Mouse (Mus musculus): Measurements from ENCODE around the gene Best3. TPM values are rescaled to one million over a fixed set of nuclear protein-coding genes. Genes with fewer than 3 reads are reported as not detected.
"Not testable (repeated sequence)": the region's sequence is repeated elsewhere in the genome, so short reads cannot be mapped to it uniquely, and the experiment has no call there.

Best3 gene
- total RNA-seq, 2 experiments from 2014 or later = not detected

DNA sequence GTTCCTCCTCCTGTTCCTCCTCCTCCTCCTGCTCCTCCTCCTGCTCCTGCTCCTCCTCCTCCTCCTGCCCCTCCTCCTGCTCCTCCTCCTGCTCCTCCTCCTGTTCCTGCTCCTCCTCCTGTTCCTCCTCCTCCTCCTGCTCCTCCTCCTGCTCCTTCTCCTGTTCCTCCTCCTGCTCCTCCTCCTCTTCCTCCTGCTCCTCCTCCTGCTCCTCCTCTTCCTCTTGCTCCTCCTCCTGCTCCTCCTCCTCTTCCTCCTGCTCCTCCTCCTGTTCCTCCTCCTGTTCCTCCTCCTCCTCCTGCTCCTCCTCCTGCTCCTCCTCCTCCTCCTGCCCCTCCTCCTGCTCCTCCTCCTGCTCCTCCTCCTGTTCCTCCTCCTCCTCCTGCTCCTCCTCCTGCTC lies 39.7 kb downstream of the Best3 start:
- not testable (repeated sequence) for ATAC-seq (replicated peaks; ENCODE audit: poor library complexity)

DNA sequence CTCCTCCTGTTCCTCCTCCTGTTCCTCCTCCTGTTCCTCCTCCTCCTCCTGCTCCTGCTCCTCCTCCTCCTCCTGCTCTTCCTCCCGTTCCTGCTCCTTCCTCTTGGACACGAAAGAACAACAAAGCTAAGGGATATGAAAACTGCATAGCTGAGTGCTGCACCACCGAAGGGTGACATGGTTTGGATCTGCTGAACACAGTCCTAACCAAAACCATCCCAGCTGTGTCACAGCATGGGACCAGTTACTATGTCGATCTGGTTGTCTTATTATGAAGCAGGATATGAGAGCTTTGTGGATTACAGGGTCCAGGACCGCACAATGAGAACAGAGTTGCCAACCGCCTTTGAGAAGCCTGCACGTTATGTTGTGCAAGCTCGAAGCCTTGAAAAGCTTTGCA lies 40.1 kb downstream of the Best3 start:
- ATAC-seq (replicated peaks; ENCODE audit: poor library complexity) = peak; percentile 59

DNA sequence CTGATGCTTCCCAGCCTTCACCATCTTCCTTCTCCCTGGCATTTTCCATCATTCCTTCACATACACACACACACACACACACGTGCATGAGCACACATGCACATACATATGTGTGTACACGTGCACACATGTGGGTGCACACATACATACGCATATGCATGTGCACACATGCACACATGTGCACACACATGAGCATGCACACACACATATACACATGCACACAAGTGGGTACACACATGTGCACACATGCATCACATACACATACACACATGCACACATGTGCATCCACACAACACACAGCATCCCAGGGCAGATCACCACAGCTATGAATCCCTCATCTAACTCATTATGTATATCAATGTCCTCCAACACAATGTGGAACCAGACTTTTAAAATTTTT lies 45.0 kb downstream of the Best3 start:
- no peak for ATAC-seq (replicated peaks; ENCODE audit: poor library complexity)

DNA sequence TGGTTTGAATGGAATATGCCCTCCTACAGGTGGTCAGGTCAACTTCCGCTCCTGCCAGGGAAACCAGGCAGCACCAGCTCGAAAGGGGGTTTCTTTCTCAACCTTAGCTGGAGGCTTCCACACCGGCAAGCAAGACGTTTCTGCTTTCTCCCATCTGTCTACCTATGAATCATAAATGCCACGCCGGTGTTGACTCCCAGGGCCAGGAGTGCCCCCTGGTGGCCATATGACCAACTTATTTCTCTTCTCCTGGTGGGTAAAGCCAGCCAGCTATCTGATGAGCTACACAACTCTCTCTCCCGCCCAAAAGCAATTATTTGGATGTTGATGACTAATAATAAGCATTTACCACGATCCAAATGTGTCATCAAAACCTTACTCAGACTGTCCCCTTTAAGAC lies 47.7 kb downstream of the Best3 start:
- peak; percentile 99 for ATAC-seq (replicated peaks; ENCODE audit: poor library complexity)

DNA sequence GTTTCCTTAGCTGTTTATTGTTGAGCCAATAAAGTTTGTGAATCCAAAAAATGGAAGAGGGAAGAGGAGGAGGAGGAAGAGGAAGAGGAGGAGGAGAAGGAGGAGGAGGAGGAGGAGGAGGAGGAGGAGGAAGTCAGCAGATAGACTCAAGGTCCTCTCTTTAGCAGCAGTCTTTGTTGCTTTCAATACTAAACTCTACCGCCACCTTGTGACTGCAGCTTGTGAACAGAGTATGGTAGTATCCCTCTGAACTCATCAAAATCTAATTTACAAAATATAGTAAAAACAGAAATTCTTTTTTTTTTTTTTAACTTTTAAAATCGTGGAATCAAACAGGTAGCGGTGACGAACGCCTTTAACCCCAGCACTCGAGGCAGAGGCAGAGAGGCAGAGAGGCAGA lies 54.2 kb downstream of the Best3 start:
- peak; percentile 63 for ATAC-seq (replicated peaks; ENCODE audit: poor library complexity)

DNA sequence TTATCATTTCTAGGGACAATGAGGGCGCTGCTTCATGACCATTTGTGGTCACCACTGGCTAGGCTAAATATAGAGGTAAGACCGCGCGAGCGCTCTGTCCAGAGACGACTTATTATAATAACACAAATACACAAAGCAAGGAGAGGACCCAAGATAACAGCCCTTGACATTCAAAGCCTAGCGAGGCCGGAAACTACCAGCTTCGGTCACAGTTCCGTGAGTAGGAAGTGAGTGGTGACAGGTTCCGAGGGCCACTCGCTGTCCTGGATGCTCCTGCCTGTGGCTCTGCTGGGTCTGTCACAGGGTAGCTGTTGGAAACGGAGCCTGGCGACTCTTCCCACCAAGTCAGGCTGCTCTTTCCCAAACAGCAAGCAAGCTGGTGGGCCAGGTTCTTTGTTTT lies 56.2 kb downstream of the Best3 start:
- no peak for ATAC-seq (replicated peaks; ENCODE audit: poor library complexity)

DNA sequence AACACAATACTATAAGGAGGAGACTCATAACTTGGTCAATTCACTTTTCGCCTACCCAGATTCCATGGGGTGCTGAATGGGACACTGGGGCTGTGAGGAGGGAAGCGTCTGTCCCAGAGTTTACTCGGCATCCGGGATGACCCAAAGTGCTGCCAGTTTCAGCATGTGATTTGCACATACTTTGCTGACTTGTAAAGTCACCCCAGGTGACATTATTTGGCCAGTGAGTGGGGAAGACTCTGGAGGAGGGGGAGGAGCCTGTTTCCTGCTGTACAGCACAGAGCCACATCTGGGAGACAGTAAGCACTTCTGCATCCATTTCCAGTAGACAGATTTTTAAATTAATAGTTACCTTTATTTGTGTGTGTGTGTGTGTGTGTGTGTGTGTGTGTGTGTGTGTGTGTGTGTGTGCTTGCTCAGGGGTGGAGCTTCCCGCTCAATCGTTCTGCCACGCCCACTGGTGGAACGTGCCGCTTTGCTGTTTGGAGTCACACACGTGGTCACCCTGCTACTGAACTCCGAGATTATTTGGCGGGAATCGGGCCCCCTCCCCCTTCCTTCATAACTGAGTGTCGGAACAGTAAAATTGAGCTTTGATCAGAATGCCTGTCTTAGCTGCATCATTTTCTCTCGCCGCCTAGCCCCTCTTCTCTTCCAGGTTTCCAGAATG lies 57.5 kb downstream of the Best3 start:
- peak; percentile 57 for ATAC-seq (replicated peaks; ENCODE audit: poor library complexity)

DNA sequence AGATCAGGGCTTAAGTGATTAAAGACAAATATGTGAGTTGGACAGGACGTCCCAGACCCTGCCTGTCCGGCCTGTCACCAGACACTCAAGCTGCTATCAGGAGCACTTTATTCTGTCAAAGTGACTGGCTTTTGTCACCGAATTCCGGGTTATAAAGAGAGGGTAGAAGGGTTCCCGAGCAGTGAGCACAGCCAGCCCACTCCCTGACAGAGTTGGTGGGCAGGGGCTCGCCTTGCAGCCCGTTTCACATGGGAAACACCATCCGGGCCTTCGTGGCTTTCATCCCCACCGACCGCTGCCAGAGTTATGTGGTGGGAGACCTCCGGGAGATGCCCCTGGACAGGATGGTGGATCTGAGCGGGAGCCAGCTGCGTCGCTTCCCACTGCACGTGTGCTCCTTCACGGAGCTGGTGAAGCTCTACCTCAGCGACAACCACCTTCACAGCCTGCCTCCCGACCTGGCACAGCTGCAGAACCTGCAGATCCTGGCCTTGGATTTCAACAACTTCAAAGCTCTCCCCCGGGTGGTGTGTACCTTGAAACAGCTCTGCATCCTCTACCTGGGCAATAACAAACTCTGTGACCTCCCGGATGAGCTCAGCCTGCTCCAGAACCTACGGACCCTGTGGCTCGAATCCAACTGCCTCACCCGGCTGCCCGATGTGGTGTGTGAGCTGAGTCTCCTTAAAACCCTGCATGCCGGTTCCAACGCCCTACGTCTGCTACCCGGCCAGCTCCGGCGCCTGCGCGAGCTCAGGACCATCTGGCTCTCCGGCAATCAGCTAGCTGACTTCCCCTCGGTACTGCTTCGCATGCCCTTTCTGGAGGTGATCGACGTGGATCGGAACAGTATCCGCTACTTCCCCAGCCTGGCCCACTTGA lies 59.3 kb downstream of the Best3 start, which contains the start of gene Lrrc10:
Gene Lrrc10 (plus strand): TSS at position 167 of the 882 bp plus-strand sequence.
- ATAC-seq (replicated peaks; ENCODE audit: poor library complexity) = peak; percentile 29; the same call in 1 of the 2 replicates

DNA sequence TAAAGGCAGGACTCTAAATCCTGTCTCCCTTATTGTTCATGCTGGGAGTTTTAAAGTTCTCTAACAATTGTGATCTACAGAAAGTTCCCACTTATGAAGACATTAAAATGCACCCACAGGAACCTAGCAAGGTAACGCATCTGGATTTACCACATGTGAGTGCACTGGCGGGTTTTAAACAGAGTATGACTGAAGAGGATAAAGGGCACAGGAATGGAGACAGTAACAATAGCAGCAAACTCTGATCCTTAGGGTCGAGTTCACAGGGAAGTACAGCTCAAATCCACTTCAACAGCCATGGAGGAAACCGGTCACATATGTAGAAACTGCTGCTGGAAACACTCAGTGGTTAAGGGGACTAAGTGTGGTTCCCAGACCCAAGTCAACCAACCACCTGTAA lies 63.1 kb downstream of the Best3 start:
- ATAC-seq (replicated peaks; ENCODE audit: poor library complexity) = no peak

DNA sequence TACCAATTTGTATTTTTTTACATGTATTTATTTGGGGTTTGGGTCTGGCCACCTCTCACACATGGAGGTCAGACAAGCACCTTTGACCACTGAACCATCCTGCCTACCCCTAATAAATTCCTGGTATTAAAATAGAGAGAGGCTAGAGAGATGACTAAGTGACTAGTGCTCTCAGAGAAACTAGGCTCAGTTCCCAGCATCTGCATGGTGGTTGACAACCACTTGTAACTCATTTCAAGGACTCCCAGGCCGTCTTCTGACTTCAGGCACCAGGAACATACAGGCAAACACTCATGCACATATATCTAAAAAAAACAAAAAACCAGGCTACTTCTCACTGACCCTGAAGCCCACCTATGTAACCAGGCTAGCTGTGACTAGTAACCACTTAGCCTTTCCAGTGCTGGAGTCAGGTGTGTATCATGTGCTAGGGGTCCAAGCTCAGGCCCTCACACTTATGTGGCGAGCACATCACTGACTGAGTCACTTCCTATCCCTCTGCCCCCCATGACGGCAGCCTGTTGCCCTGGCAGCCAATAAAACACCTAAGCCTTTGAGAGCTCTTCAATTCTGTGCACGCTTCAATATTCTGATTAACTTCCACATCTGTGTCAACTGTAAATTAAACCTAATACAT lies 64.0 kb downstream of the Best3 start:
- ATAC-seq (replicated peaks; ENCODE audit: poor library complexity) = no peak

DNA sequence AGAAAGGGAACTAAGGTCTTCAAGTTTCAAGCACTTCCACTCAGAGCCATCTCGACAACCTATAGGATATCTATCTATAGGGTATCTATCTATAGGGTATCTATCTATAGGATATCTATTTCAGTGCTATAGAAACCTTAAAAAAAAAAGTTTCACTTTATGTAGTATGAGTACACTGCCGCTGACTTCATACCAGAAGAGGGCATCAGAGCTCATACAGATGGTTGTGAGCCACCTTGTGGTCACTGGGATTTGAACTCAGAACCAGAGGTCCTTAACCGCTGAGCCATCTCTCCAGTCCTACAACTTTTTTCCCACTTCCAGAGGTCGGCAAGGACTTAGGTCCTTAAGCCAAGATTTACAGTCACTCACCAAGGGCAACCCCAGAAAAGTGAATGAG lies 69.6 kb downstream of the Best3 start:
- ATAC-seq (replicated peaks; ENCODE audit: poor library complexity) = no peak

DNA sequence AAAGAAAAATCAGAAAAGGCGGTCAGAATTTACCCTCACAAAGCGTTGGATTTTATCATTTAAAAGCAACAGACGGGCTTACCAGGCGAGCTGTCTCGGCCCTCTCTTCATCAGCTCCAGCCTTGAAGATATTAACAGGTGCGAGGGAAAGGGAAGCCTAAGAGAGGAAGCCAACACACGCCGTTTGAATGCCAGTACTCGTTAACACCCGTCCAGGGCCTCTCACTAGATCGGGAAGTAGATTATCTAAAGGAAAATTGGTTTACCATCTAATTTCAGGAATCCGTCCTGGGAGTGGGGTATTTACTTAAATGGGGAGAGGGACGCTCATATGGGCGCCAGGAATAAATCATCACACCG lies 76.8 kb downstream of the Best3 start:
- ATAC-seq (replicated peaks; ENCODE audit: poor library complexity) = peak; percentile 20; the same call in 1 of the 2 replicates

DNA sequence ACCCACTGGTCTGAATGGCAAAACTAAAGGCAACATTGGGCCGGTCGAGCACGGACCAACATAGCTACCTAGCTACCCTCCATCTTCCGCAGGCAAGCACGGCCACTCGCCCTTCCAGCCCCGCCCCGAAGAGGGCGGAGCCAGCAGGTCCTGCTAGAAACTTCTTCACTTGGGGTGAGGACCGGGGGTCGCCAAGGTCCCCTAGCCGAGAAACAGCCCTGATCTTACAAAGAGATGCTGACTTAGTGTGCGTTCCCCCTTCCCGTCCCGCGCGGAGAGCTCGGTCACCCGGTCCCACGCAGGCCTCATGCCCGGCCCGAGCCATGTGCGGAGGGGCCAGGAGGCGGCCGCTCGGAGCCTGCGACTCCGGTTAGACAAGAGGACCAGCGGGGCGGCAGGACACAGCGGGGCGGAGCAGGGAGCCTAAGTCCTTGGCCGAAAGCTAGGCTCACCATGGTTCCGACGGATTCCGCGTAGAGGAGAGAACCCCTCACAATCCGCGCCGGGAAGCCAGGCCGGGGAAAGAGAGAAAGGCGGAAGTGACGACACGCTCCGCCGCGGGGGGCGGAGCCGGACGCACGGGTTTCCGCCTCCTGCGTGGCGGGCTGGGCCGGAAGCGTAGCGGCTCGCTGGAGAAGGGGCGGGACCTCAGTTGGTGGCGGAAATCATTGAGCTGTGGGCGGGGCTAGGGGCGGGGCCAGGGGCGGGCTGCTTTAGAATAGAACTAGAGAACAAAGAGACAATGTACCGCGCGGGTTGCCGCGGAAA lies 77.3 kb downstream of the Best3 start, which contains the start of gene Cct2:
Gene Cct2 (minus strand): TSS at position 561 of the 768 bp plus-strand sequence.
- peak; percentile 91 for ATAC-seq (replicated peaks; ENCODE audit: poor library complexity)

DNA sequence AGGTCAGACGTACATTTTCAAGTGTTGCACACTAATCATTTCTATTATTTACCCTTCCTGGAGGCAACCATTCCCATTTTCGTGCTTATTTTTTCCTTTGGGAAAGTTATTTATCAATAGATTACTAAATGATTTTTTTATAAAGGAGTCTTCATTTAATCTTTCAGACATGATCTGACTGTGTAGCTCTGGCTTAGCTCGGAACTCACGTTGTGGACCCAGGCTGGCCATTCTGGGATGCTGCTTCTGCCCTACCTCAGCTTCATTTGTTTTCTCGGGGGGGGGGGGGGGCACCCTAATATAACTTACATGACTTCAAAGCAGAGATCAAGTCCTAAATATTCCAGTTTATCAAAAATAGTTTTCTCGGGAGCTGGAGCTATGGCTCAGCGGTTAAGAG lies 78.0 kb downstream of the Best3 start:
- no peak for ATAC-seq (replicated peaks; ENCODE audit: poor library complexity)

DNA sequence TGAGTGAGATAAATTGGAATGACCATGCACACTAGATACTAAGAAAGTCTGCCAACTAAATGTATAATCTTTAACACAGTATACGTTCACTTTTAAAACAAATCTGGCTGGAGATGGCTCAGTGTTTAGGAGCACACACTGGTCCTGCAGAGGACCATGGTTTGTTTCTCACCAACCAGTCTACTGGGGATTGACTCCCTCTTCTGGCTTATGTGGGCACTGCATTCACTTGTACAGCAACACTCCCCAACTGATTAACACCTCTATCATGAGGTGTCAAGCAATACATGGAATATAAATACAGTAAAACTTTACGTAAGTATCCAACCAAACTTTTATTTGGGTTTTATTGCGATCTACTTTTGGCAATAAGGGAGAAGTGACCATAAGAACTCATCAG lies 83.0 kb downstream of the Best3 start:
- ATAC-seq (replicated peaks; ENCODE audit: poor library complexity) = 0 out of 2 replicates have a peak, but pooled peaks have one; percentile 26

DNA sequence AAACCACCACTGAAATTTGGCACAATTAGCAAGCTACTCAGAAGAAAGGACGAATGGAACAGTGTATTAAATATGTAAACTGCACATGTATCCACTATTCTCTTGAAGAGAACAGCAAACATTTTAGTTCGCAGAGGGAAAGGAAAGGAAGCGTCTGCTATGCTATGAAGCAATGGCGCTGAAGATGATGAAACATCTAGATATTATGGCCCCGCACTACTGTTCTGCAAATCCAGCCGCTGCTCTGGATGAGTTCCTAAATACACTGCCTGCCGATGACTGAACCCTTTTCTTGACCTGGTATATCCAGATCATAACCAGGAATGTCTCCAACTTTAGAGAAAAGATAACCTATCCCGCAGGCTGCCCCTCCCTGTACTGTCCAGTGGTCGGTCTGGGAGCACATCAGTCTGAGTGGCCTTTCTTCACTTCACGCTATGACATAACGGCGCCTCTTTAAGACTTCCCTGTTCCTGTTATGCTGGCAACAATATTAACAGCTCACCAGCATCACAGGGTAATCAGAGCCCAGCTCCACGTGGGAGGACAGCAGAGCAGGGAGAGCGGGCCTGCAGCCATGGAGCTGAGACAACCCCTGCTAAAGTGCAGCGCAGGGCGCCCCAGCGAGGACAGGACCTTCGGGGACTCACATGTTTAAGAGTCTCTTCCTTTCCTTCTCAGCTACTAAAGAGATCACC lies 86.2 kb downstream of the Best3 start:
- ATAC-seq (replicated peaks; ENCODE audit: poor library complexity) = peak; percentile 77

DNA sequence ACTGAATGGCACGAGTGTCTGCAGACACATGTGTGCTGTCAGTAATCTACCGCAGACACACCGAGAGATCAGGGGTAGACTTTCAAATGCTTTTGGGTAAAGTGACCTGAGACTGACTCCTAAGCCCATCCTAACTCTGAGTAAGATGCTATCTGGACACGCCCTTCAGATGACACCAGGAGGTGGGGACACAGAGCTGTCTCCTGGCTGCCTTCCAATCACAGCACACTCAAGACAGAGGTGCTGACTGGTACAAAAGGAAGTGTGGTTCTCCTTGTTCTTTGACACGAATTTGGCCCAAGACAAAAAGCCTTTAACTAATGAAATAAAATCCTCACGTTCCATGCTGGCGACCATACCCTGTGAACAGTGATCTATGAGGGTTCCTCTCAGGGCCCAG lies 87.1 kb downstream of the Best3 start:
- ATAC-seq (replicated peaks; ENCODE audit: poor library complexity) = no peak

Data from megakaryocyte progenitor cell, adult 5-6 weeks (primary cell).